Mouse (Mus musculus): ENCODE results near the gene Rexo1. TPM values are rescaled to one million over a fixed set of nuclear protein-coding genes. Genes with fewer than 3 reads are reported as not detected.

Rexo1 gene
- polyA plus RNA-seq, 1 experiment from 2014 or later = 15.0 TPM

DNA sequence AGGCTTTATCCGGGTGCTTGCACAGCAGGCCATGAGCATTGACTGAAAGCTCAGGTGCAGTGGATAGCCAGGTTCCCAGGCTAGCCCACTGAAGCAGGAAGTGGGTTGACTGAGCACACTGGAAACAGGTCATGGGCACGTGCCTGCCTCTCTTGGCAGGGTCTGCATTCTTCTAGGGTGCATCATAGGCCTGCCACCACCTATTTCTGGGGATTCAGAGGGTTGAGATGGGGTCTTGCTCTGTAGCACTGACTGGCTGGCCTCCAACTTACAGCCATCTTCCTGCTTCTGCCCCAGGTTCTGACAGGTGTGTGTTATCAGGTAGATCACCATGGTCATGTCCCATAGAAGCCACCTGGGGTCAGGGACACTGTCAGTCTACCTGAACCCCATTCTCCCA, 43.6 kb upstream of the Rexo1 start:
- H3K36me3 ChIP-seq (ENCODE audit: control insufficient read depth, insufficient read depth) = peaks cover 23% of the 10 kb centered on the region
- H3K9me3 ChIP-seq (replicated peaks; ENCODE audit: control insufficient read depth, low read length) = no peaks in the 10 kb centered on the region
- H3K27ac ChIP-seq (ENCODE audit: low read length) = no peak overlapping the region
- WGBS = 79% methylated on average over 2 of the region's 2 CpGs
- no peak overlapping the region for H3K9ac ChIP-seq (ENCODE audit: low read length)
- H3K27me3 ChIP-seq (ENCODE audit: control insufficient read depth, insufficient read depth, low read length) = no peaks in the 10 kb centered on the region
- H3K4me1 ChIP-seq (ENCODE audit: control insufficient read depth, insufficient read depth, low read length) = peaks cover 15% of the 10 kb centered on the region
- H3K4me2 ChIP-seq (ENCODE audit: low read depth, low read length) = no peak overlapping the region
- ATAC-seq (replicated peaks; ENCODE audit: extremely low read depth, insufficient read depth, low FRiP score) = no peak
- no peak overlapping the region for H3K4me3 ChIP-seq (ENCODE audit: low read length)

- H3K4me2 ChIP-seq (ENCODE audit: low read depth, low read length) = peak overlapping the region; percentile 94
- H3K27me3 ChIP-seq (ENCODE audit: control insufficient read depth, insufficient read depth, low read length) = no peaks in the 10 kb centered on the region
- peak overlapping the region; percentile 85; the same call in 1 of the 2 replicates for H3K9ac ChIP-seq (ENCODE audit: low read length)
- H3K4me3 ChIP-seq (ENCODE audit: low read length) = peak overlapping the region; percentile 91; the same call in 1 of the 2 replicates
- 92% methylated on average over 7 of the region's 7 CpGs for WGBS
- H3K9me3 ChIP-seq (replicated peaks; ENCODE audit: control insufficient read depth, low read length) = no peaks in the 10 kb centered on the region
- peaks cover 20% of the 10 kb centered on the region for H3K36me3 ChIP-seq (ENCODE audit: control insufficient read depth, insufficient read depth)
- H3K27ac ChIP-seq (ENCODE audit: low read length) = no peak overlapping the region
- ATAC-seq (replicated peaks; ENCODE audit: extremely low read depth, insufficient read depth, low FRiP score) = no peak
- peaks cover 15% of the 10 kb centered on the region for H3K4me1 ChIP-seq (ENCODE audit: control insufficient read depth, insufficient read depth, low read length)
Measured at GRCm38 (mm10) chr10:80604001-80604509, 42.7 kb upstream of the Rexo1 start.

- H3K9ac ChIP-seq (ENCODE audit: low read length) = peak overlapping the region; percentile 85
- no peaks in the 10 kb centered on the region for H3K27me3 ChIP-seq (ENCODE audit: control insufficient read depth, insufficient read depth, low read length)
- peaks cover 16% of the 10 kb centered on the region for H3K36me3 ChIP-seq (ENCODE audit: control insufficient read depth, insufficient read depth)
- H3K9me3 ChIP-seq (replicated peaks; ENCODE audit: control insufficient read depth, low read length) = no peaks in the 10 kb centered on the region
- peak overlapping the region; percentile 82 for H3K27ac ChIP-seq (ENCODE audit: low read length)
- peaks cover 15% of the 10 kb centered on the region for H3K4me1 ChIP-seq (ENCODE audit: control insufficient read depth, insufficient read depth, low read length)
- 27% methylated on average over 7 of the region's 7 CpGs for WGBS
- H3K4me3 ChIP-seq (ENCODE audit: low read length) = peak overlapping the region; percentile 91
- no peak for ATAC-seq (replicated peaks; ENCODE audit: extremely low read depth, insufficient read depth, low FRiP score)
- H3K4me2 ChIP-seq (ENCODE audit: low read depth, low read length) = peak overlapping the region; percentile 94
Measured at GRCm38 (mm10) chr10:80603364-80603763, 42.0 kb upstream of the Rexo1 start.

DNA sequence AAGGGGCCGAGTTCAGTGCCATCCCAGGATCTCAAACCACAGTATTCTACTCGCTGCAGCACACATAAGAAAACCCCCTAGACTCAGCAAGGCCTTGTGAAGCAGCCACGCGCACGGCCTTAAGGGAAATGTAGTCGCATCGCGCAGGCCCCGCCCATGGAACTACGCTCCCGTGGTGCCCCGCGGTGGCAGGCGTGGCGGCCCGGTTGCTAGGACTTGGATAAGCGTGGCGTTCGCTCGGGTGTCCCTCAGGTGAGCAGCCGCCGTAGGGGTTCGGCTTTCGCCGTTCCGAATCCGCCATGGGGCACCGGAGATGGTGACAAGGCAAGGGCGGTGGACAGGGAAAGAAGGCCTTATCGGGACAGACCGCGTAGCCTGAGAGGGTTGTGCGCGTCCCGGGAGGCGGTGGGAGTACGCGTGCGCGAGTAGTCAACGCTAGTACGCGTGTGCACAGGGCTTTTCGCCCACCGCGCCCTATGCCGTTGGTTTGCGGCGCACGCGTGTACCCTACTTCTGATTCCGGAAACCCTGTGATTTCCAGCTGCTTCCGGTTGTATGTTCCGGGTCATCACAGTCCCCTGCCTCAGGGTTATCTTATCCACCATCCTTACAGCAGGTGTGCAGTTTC, 41.5 kb upstream of the Rexo1 start, which contains the start of the genes Scamp4 and Adat3:
Scamp4 (plus strand) TSS at position 175 of the 628 bp plus-strand sequence.
Adat3 (plus strand) TSS at position 183 of the 628 bp plus-strand sequence.
- no peaks in the 10 kb centered on the region for H3K27me3 ChIP-seq (ENCODE audit: control insufficient read depth, insufficient read depth, low read length)
- under 1% methylated on average over 54 of the region's 54 CpGs for WGBS
- H3K4me1 ChIP-seq (ENCODE audit: control insufficient read depth, insufficient read depth, low read length) = peaks cover 15% of the 10 kb centered on the region
- ATAC-seq (replicated peaks; ENCODE audit: extremely low read depth, insufficient read depth, low FRiP score) = peak; percentile 95
- H3K9me3 ChIP-seq (replicated peaks; ENCODE audit: control insufficient read depth, low read length) = no peaks in the 10 kb centered on the region
- peak within 1 kb of the TSS; percentile 85 for H3K9ac ChIP-seq (ENCODE audit: low read length)
- H3K4me2 ChIP-seq (ENCODE audit: low read depth, low read length) = peak within 1 kb of the TSS; percentile 94
- peak within 1 kb of the TSS; percentile 82 for H3K27ac ChIP-seq (ENCODE audit: low read length)
- peaks cover 16% of the 10 kb centered on the region for H3K36me3 ChIP-seq (ENCODE audit: control insufficient read depth, insufficient read depth)
- H3K4me3 ChIP-seq (ENCODE audit: low read length) = peak within 1 kb of the TSS; percentile 91

GRCm38 (mm10) chr10:80596318-80596717, 35.0 kb upstream of the Rexo1 start:
- H3K36me3 ChIP-seq (ENCODE audit: control insufficient read depth, insufficient read depth) = no peaks in the 10 kb centered on the region
- no peaks in the 10 kb centered on the region for H3K27me3 ChIP-seq (ENCODE audit: control insufficient read depth, insufficient read depth, low read length)
- no peaks in the 10 kb centered on the region for H3K4me1 ChIP-seq (ENCODE audit: control insufficient read depth, insufficient read depth, low read length)
- no peak for ATAC-seq (replicated peaks; ENCODE audit: extremely low read depth, insufficient read depth, low FRiP score)
- no peak overlapping the region for H3K27ac ChIP-seq (ENCODE audit: low read length)
- H3K9ac ChIP-seq (ENCODE audit: low read length) = no peak overlapping the region
- WGBS = 43% methylated on average over 4 of the region's 4 CpGs
- no peak overlapping the region for H3K4me2 ChIP-seq (ENCODE audit: low read depth, low read length)
- H3K4me3 ChIP-seq (ENCODE audit: low read length) = no peak overlapping the region
- no peaks in the 10 kb centered on the region for H3K9me3 ChIP-seq (replicated peaks; ENCODE audit: control insufficient read depth, low read length)

DNA sequence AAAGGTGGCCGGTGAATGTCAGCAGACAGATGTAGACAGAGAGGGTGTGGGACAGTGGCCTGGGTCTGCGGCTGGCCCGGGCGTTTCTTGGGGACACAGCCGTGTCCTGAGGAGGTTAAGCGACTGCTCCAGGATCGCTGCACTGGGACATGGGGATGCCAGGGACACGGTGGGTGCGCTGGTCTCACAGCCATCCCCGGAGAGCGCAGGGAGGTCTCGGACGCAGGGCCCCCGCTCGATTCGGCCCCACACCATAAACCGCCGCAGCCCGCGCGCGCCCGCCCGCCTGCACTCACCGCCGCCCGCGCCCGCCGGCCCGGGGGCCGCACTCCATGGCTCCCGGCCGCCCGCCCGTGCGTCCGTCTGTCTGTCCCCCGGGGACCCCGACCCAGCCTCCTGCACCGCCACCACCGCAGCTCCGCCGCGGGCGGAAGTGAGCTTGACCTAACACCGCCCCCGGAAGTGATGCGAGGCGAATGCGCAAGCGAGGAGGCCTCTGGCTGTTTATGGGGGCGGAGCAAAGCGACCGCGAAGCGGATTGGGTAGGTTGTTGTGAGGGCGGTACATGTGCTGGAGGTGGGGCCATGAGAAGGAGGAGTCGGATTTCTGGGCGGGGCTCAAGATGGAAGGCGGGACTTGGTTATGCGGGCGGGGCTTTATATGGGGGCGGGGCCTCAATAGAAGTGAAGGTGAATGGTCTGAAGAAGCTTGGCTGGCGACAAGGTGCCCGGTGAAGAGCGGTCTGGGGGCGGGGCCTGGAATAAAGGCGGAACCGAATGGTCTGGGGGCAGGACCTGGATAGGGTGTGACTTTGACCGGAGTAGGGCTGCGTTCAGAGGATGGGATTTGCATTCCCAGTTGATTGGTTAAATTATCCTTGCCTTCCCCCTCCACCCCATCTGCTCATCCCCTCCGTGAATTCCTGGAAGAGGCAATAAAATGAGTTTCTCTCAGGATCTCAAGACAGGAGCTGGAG, 28.8 kb upstream of the Rexo1 start, which contains the start of gene Abhd17a:
Abhd17a (minus strand) TSS at position 463 of the 976 bp plus-strand sequence.
- ATAC-seq (replicated peaks; ENCODE audit: extremely low read depth, insufficient read depth, low FRiP score) = peak; percentile 97
- under 1% methylated on average over 73 of the region's 73 CpGs for WGBS

GRCm38 (mm10) chr10:80589127-80589878, 27.9 kb upstream of the Rexo1 start:
- H3K27me3 ChIP-seq (ENCODE audit: control insufficient read depth, insufficient read depth, low read length) = no peaks in the 10 kb centered on the region
- peaks cover 5% of the 10 kb centered on the region; the same call in 1 of the 2 replicates for H3K36me3 ChIP-seq (ENCODE audit: control insufficient read depth, insufficient read depth)
- H3K4me1 ChIP-seq (ENCODE audit: control insufficient read depth, insufficient read depth, low read length) = peaks cover 31% of the 10 kb centered on the region
- WGBS = 7% methylated on average over 12 of the region's 12 CpGs
- H3K4me2 ChIP-seq (ENCODE audit: low read depth, low read length) = peak overlapping the region; percentile 89
- peak overlapping the region; percentile 87 for H3K4me3 ChIP-seq (ENCODE audit: low read length)
- H3K27ac ChIP-seq (ENCODE audit: low read length) = peak overlapping the region; percentile 13
- ATAC-seq (replicated peaks; ENCODE audit: extremely low read depth, insufficient read depth, low FRiP score) = no peak
- H3K9ac ChIP-seq (ENCODE audit: low read length) = peak overlapping the region; percentile 90
- no peaks in the 10 kb centered on the region for H3K9me3 ChIP-seq (replicated peaks; ENCODE audit: control insufficient read depth, low read length)

More for the DNA sequence above, 28.8 kb upstream of the Rexo1 start, which contains the start of gene Abhd17a:
- Histone ChIP-seq H3K9me3 (replicated peaks; ENCODE audit: control insufficient read depth, low read length) (no peaks in the 10 kb centered on the region), H3K36me3 (ENCODE audit: control insufficient read depth, insufficient read depth) (peaks cover 5% of the 10 kb centered on the region; the same call in 1 of the 2 replicates), H3K4me2 (ENCODE audit: low read depth, low read length) (peak within 1 kb of the TSS; percentile 89), H3K27me3 (ENCODE audit: control insufficient read depth, insufficient read depth, low read length) (no peaks in the 10 kb centered on the region), H3K9ac (ENCODE audit: low read length) (peak within 1 kb of the TSS; percentile 90), H3K4me1 (ENCODE audit: control insufficient read depth, insufficient read depth, low read length) (peaks cover 27% of the 10 kb centered on the region), H3K4me3 (ENCODE audit: low read length) (peak within 1 kb of the TSS; percentile 87), H3K27ac (ENCODE audit: low read length) (peak within 1 kb of the TSS; percentile 70)

GRCm38 (mm10) chr10:80587305-80587657, 25.9 kb upstream of the Rexo1 start:
- Histone ChIP-seq H3K4me1 (ENCODE audit: control insufficient read depth, insufficient read depth, low read length) (peaks cover 35% of the 10 kb centered on the region), H3K9me3 (replicated peaks; ENCODE audit: control insufficient read depth, low read length) (no peaks in the 10 kb centered on the region), H3K36me3 (ENCODE audit: control insufficient read depth, insufficient read depth) (peaks cover 10% of the 10 kb centered on the region), H3K9ac (ENCODE audit: low read length) (peak overlapping the region; percentile 45), H3K4me3 (ENCODE audit: low read length) (peak overlapping the region; percentile 33), H3K27me3 (ENCODE audit: control insufficient read depth, insufficient read depth, low read length) (no peaks in the 10 kb centered on the region), H3K27ac (ENCODE audit: low read length) (peak overlapping the region; percentile 76), H3K4me2 (ENCODE audit: low read depth, low read length) (peak overlapping the region; percentile 48)
- WGBS = 50% methylated on average over 4 of the region's 4 CpGs
- 0 out of 2 replicates have a peak, but pooled peaks have one; percentile 4 for ATAC-seq (replicated peaks; ENCODE audit: extremely low read depth, insufficient read depth, low FRiP score)

Measured in heart, embryonic 16.5 days (tissue).